Mouse (Mus musculus) lung, postnatal 0 days (tissue): ENCODE measurements around the gene Defb29. TPM values are rescaled to one million over a fixed set of nuclear protein-coding genes. Genes with fewer than 3 reads are reported as not detected.

ENCODE experiments used
- ATAC-seq: fragments of 200-750 bp; cut with Nextera tagmentation; 2 replicates; pipeline ENCODE4 v1.8.0; 2017; ENCODE audit warnings: moderate library complexity
- DNase-seq: peaks from one replicate; pipeline ENCODE4 v3.0.0-alpha.2; 2016; ENCODE audit warnings: low spot score
- H3K27ac ChIP-seq: fragments of 300-500 bp; sonication (generic); 2 replicates; pipeline ENCODE4 v1.5.1; 2014; ENCODE audit warnings: antibody characterized with exemption, mild to moderate bottlenecking, low read length, mixed read lengths
- H3K27me3 ChIP-seq: fragments of 300-500 bp; sonication (generic); replicated peaks from 2 replicates; pipeline ENCODE4 v1.6.1; 2014; ENCODE audit warnings: low read length, mixed read lengths; ENCODE audit not compliant: insufficient read depth
- H3K36me3 ChIP-seq: fragments of 300-500 bp; sonication (generic); 2 replicates; pipeline ENCODE4 v1.6.1; 2014; ENCODE audit warnings: low read length, mixed read lengths; ENCODE audit not compliant: insufficient read depth
- H3K4me1 ChIP-seq: fragments of 300-500 bp; sonication (generic); 2 replicates; pipeline ENCODE4 v1.6.1; 2014; ENCODE audit warnings: antibody characterized with exemption, low read depth, low read length, mixed read lengths; ENCODE audit not compliant: insufficient read depth
- H3K4me2 ChIP-seq: fragments of 300-500 bp; sonication (generic); replicated peaks from 2 replicates; pipeline ENCODE4 v1.6.1; 2014; ENCODE audit warnings: low read depth, mild to moderate bottlenecking, low read length, moderate library complexity, mixed read lengths
- H3K4me3 ChIP-seq: fragments of 300-500 bp; sonication (generic); 2 replicates; pipeline ENCODE4 v1.5.1; 2014; ENCODE audit warnings: low read depth, low read length
- H3K9ac ChIP-seq: fragments of 300-500 bp; sonication (generic); replicated peaks from 2 replicates; pipeline ENCODE4 v1.6.1; 2014; ENCODE audit warnings: low read depth, mild to moderate bottlenecking
- H3K9me3 ChIP-seq: fragments of 300-500 bp; sonication (generic); 2 replicates; pipeline ENCODE4 v1.6.1; 2016; ENCODE audit warnings: low read length, mixed read lengths
- CTCF ChIP-seq: IDR thresholded peaks from 2 replicates; pipeline ENCODE4 v1.5.1; 2016; ENCODE audit warnings: antibody characterized with exemption, mild to moderate bottlenecking
- EP300 ChIP-seq: IDR thresholded peaks from 2 replicates; pipeline ENCODE4 v1.6.1; 2016; ENCODE audit warnings: antibody characterized with exemption, mild to moderate bottlenecking, control low read depth
- WGBS: fragments of 180-500 bp; shearing (Covaris S2); extraction: QIAGEN DNeasy Blood & Tissue Kit; methylation state at CpG from one replicate; pipeline ENCODE4 v1.1.7; 2014; 5-methylcytosine and 5-hydroxymethylcytosine counted together
- polyA plus RNA-seq: library from polyadenylated mRNA; unstranded; fragments of >200 nt; fragmentation: Nextera tagmentation; extraction: Ambion mirVana; gene quantifications from 2 replicates; pipeline ENCODE4 v1.2.1, GENCODE M21; 2015

Gene Defb29
- not detected in 2 replicates for polyA plus RNA-seq

GRCm38 (mm10) chr2:152539944-152540710 is at the start of gene Defb29:
Gene Defb29 (minus strand): TSS chr2:152540098.
- no peak within 1 kb of the TSS for H3K4me2 ChIP-seq
- ATAC-seq (no peak), DNase-seq (no peak)
- H3K9ac ChIP-seq = no peak within 1 kb of the TSS
- no peaks in the 10 kb centered on the region for H3K36me3 ChIP-seq
- H3K27me3 ChIP-seq = no peaks in the 10 kb centered on the region
- H3K27ac ChIP-seq = no peak within 1 kb of the TSS
- 50% methylated on average over 13 of the region's 13 CpGs for WGBS
- H3K9me3 ChIP-seq = no peaks in the 10 kb centered on the region
- H3K4me1 ChIP-seq = no peaks in the 10 kb centered on the region
- no peak within 1 kb of the TSS for H3K4me3 ChIP-seq
- TF ChIP-seq EP300 (no peak), CTCF (no peak; the same call in 1 of the 2 replicates)

DNA sequence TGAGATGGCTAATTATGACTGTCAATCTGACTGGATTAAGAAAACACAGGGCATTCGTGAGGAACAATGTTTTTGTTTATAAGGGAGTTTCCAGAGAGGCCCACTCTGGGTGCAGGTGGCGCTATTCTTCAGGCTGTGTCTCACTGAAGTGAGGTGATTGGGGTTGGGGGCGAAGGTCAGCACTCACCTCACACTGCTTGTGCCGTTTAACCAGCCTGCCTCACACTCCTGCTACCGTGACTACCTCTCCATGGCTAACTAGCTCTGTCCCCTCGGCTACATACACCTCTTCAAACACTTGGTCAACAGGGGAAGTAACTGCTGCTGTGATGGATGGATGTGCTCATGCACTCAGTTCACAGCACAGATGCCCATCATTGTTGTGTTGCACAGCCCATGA is 49.1 kb upstream of the Defb29 start:
- Histone ChIP-seq H3K4me3 (no peak overlapping the region), H3K4me2 (no peak overlapping the region), H3K9me3 (no peaks in the 10 kb centered on the region), H3K27me3 (no peaks in the 10 kb centered on the region), H3K9ac (no peak overlapping the region), H3K27ac (no peak overlapping the region), H3K4me1 (no peaks in the 10 kb centered on the region), H3K36me3 (no peaks in the 10 kb centered on the region)
- no peak for DNase-seq
- TF ChIP-seq EP300 (no peak), CTCF (no peak)
- 30% methylated on average over 6 of the region's 6 CpGs for WGBS
- no peak for ATAC-seq

DNA sequence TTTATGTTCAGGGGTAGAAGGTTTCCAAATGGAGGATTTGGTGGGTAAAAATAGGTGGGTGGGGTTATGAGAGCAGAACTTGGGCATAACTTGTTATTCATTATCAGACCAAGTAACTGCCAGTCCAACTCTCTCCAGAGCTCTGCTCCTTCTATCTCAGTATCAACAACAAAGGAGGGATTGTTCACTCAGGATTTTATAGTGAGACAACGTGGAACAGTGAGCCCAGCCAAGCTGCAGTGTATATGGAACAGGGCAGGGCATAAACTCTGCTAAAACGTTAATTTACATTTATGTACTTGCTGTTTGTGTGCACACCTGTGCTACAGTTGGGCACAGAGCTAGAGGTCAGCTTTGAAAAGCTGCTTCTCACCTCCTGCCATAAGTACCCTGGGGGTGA is 48.6 kb upstream of the Defb29 start:
- WGBS = 26% methylated on average over 2 of the region's 2 CpGs
- ATAC-seq (no peak), DNase-seq (no peak)
- TF ChIP-seq CTCF (no peak), EP300 (no peak)
- Histone ChIP-seq H3K9ac (no peak overlapping the region), H3K27ac (no peak overlapping the region), H3K4me3 (no peak overlapping the region), H3K4me2 (no peak overlapping the region), H3K4me1 (no peaks in the 10 kb centered on the region), H3K27me3 (no peaks in the 10 kb centered on the region), H3K9me3 (no peaks in the 10 kb centered on the region), H3K36me3 (no peaks in the 10 kb centered on the region)

DNA sequence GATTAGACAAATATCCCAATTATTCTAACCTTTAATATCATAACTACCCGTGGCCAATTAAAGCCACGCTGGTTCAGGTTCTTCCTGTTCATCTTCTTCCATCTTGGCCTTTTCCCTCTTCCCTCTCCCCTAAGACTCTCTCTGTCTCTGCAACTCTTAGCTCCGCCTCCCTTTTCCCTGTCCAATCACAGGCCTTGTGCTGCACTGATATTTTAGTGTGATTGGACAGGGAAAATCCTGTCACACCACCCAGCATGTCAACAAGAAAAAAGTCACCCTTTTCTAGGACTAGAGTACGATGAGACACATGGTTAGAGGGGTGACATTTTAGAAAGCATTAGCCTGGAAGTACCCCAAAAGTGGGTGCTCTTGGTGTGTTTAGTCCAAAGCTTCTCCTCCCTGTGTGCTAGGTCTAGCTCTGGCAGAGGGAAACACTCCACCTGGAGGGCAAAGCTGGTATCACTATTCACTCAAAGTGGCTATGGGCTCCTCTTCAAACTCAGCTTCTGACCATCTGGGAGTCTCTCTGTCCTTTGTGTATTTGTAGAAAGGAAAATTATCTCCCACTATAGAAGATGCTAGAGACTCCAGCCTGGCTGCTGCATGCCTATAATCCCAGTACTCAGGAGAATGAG is 47.1 kb upstream of the Defb29 start:
- ATAC-seq (no peak), DNase-seq (no peak)
- H3K4me3 ChIP-seq = no peak overlapping the region
- 74% methylated on average over 4 of the region's 4 CpGs for WGBS
- H3K9ac ChIP-seq = no peak overlapping the region
- TF ChIP-seq EP300 (no peak), CTCF (peak; percentile 58)
- no peaks in the 10 kb centered on the region for H3K36me3 ChIP-seq
- no peaks in the 10 kb centered on the region for H3K4me1 ChIP-seq
- no peaks in the 10 kb centered on the region for H3K27me3 ChIP-seq
- H3K9me3 ChIP-seq = no peaks in the 10 kb centered on the region
- no peak overlapping the region for H3K27ac ChIP-seq
- no peak overlapping the region for H3K4me2 ChIP-seq

DNA sequence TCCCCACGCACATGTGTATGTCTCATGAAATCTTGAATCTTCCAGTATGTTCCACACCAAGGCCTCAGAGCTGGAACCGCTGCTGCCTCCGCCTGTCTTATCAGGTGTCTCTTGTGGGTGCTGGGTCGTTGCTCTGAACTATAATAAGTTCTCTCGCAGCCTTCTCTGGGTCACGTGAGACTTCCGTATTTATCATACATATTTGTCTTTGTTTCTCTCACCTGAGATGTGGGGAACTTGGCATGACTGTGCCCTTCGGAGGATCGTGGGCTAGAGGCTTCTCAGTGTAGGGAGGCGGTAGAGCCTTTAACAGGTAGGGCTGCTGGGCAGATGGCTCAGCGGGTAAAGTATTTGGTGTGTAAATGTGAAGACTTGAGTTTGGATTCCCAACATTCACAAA is 40.7 kb upstream of the Defb29 start:
- H3K27ac ChIP-seq = no peak overlapping the region
- ATAC-seq (no peak), DNase-seq (no peak)
- H3K4me3 ChIP-seq = no peak overlapping the region
- no peaks in the 10 kb centered on the region for H3K36me3 ChIP-seq
- no peak overlapping the region for H3K9ac ChIP-seq
- H3K9me3 ChIP-seq = no peaks in the 10 kb centered on the region
- H3K27me3 ChIP-seq = no peaks in the 10 kb centered on the region
- no peak overlapping the region for H3K4me2 ChIP-seq
- H3K4me1 ChIP-seq = no peaks in the 10 kb centered on the region
- TF ChIP-seq CTCF (no peak), EP300 (no peak)
- WGBS = 72% methylated on average over 11 of the region's 11 CpGs

DNA sequence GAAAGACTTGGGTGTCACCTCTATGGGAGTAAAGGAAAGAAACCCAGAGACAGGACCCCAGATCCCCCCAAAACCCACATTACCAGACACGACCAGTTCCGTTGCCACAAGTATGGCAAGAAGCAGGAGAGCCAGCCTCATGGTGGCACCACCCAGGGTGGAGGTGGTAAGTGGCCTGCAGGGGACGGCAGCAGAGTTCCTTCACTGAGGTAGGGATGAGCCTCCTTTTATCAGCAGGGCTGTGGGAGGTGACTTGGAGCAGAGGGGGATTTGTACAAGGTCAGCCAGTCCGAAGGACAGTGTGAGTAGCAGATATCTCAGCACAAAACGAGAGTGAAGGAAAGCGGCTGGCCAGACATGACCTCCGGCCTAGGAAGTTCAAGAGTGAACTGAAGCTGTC is 40.2 kb upstream of the Defb29 start, which contains the start of gene Defb19:
Gene Defb19, minus strand, starts transcription at position 206 of the 400 bp plus-strand sequence.
- Histone ChIP-seq H3K4me1 (no peaks in the 10 kb centered on the region), H3K9me3 (no peaks in the 10 kb centered on the region), H3K27me3 (no peaks in the 10 kb centered on the region), H3K4me2 (no peak within 1 kb of the TSS), H3K27ac (no peak within 1 kb of the TSS), H3K36me3 (no peaks in the 10 kb centered on the region), H3K9ac (no peak within 1 kb of the TSS), H3K4me3 (no peak within 1 kb of the TSS)
- WGBS = 58% methylated on average over 7 of the region's 7 CpGs
- TF ChIP-seq EP300 = no peak
- no peak for TF ChIP-seq CTCF
- DNase-seq = no peak
- no peak for ATAC-seq
